Mouse (Mus musculus) adrenal gland, postnatal 4 days (tissue): ENCODE measurements at regions not wholly inside any gene's neighbourhood (a gene's known extent, or its start where the extent isn't known, plus 50 kb on each side); places are given as distances from the start of the nearest gene placed in this dataset.

Experiments
- DNase-seq, 2 experiments: peaks; one replicate each; pipeline ENCODE4 v3.0.0; 2021 to 2022; ENCODE audit warnings: low spot score in 2 of 2, mixed read lengths in 2 of 2

DNA sequence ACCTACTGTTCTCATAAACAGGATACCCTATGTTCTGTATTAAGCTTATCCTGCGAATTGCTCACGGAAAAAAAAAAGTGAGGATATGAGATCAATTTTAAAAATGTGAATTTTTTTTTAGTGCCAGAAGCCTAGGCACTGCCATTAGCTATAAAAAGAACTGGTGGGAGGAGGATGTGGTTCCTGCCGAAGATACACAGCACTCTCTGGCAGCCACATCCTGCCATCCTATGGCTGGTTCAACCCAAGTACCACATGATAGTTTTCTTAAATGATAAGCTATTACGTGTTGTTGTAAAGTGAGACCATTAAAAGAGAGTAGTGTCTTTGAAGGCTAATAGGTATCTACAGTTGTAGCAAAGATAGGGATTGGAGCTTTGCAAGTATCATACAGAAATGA, 58.2 kb upstream of the Ppp3ca start:
- no peak for DNase-seq

GRCm38 (mm10) chr3:136610556-136610924, 59.4 kb upstream of the Ppp3ca start:
- DNase-seq: no peak

DNA sequence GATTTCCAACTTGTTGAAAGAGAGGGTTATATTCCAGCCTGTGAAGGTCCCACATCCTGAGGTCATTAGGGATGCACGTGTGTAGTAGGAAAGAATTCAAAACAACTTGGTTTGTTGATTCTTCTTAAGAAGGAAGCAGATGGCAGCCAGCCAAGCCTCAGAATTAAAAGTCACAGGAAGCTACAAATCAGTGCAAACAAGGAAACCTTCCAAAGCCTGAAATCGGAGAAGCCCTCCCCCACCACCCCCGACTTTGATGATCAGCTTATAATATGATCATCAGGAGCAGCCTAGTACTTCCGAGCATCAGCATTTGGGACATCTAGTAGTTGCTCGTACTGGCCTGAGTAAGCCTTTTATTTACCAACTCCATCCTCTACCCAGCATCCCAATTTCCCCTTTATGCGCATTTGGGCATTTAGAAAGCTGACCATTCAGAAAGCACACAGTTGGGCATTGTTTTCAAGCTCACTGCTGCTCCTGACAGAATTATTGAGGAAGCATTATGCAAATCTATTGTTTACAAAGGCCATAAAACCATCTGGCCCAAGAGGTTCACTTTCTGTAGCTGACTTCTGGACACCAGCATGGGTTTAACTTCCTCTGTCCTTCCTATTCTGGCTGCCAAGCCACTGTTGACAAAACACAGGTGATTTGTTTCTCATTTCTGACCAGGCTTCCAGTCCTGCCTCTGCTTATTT, 59.9 kb upstream of the Ppp3ca start:
- peak in 1 of 2 experiments; percentile 8 for DNase-seq

DNA sequence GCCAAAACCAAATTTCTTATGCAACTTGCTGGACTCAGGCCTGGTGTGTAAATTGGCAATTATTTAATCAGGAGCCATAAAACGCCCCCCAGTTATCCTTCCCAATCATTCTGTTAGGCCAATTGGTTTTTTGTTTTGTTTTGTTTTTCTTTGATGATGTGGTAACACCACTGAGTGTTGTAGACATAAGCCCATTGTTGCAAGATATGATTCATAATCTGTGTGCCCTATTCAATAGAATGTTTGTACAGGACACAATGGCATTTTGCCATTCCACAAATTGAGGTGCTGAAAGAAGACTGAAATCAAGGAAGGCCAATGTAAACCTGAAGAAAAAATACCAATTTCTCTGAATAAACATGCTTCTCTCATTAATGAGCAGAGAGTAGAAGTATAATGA, 68.2 kb upstream of the Ppp3ca start:
- no peak for DNase-seq

DNA sequence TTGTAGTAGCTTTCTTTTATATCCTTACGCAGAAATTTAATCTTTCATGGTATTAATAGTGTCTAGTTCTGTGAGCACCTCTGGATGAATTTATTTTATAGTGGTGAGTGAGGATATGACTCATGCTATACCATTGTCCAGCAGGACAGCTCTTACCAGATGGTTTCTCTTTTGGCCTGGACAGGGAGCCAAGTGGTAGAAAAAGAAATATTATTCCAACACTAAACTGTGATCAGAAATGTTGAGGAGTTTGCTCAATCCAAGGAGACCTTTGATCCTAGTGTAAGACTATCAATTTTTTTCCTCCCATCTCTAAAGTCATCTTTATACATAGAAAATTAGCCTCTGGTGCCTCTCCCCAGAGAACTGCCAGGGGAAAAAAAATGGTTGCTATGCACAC, 86.0 kb upstream of the Ppp3ca start:
- no peak for DNase-seq

- no peak for DNase-seq
Observed at GRCm38 (mm10) chr3:136578016-136578415, 91.9 kb upstream of the Ppp3ca start.

- DNase-seq: no peak
Observed at GRCm38 (mm10) chr3:136570517-136570916, 99.4 kb upstream of the Ppp3ca start.

DNA sequence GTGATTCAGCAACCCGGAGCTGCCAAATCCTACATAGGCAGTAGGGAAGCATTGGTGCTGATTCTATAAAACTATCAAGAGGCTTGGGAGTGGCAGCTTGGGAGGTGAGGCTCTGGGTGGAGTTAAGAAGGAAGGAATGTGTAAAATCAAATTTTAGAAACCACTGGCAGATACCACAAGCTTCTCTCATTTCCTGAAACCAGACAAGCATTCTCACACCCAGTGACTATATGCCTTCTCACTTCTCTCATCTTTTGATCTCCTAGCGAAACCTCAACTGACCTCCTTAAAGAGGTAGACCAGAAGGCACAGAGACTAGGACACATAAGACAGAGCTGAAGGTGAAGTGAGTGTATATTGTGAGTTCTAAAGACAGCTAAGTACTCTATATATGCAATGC, 113.4 kb upstream of the Ppp3ca start:
- no peak for DNase-seq

DNA sequence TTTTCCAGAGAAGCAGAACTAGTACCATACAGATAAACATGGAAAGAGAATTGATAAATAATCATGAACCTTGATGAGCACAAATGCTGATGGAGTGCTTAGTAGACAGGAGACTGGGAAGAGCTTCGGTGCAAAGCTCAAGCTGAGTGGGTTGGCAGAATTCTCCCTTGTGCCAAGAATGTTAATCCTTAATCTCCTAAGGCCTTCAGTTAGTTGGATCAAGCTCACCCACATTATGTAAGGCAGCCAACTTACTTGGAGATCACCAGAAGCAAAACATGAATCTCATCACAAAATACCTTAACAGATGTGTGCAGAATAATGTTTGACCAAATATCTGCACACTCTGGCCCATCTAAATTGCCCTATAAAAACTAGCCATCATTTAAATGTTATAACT, 120.5 kb upstream of the Ppp3ca start:
- DNase-seq: no peak

GRCm38 (mm10) chr3:136531604-136532003, 138.3 kb upstream of the Ppp3ca start:
- no peak for DNase-seq

DNA sequence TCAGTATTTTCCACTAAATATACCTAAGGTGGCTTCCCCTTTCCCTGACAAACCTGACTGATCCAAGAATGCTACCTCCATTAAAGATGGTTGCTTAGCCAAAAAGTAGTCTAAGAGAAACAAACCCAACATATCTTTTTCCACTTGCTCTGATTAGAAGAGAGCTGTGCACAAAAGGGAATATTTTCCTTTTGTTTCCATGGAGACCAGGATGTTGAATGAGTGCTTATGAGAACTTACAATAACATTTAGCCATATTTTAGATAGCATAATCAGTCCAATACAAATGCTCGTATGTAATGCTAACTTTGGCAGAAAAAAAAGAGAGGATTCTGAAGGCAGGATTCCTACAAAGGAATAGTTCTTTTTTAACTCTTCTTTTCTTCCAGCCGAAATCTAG, 161.3 kb upstream of the Ppp3ca start:
- no peak for DNase-seq

- no peak for DNase-seq
Observed at GRCm38 (mm10) chr3:136507070-136507469, 162.9 kb upstream of the Ppp3ca start.

- no peak for DNase-seq
Observed at GRCm38 (mm10) chr3:136494831-136495230, 169.0 kb upstream of the Bank1 start.

GRCm38 (mm10) chr3:136491683-136492082, 165.8 kb upstream of the Bank1 start:
- no peak for DNase-seq

DNA sequence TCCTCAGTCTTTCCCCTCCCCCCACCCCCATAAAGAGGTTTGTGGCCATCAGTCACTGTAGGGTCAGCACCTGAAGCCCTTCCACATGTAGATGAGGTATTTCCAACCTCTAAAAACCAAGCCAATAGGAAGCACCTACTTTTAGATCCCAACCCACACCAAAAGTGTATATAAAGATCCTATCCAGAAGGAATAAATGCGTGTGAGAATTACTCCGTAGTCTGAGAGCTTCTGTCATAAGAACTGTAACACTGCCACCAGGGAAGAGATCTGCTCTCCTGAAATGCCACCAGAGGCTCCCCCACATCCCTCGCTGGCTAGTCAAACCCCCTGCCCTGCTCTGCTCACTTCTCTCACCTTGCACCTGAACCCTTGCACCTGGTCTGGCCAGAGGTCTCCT, 145.8 kb upstream of the Bank1 start:
- no peak for DNase-seq

GRCm38 (mm10) chr3:136462747-136463146, 136.9 kb upstream of the Bank1 start:
- no peak for DNase-seq

DNA sequence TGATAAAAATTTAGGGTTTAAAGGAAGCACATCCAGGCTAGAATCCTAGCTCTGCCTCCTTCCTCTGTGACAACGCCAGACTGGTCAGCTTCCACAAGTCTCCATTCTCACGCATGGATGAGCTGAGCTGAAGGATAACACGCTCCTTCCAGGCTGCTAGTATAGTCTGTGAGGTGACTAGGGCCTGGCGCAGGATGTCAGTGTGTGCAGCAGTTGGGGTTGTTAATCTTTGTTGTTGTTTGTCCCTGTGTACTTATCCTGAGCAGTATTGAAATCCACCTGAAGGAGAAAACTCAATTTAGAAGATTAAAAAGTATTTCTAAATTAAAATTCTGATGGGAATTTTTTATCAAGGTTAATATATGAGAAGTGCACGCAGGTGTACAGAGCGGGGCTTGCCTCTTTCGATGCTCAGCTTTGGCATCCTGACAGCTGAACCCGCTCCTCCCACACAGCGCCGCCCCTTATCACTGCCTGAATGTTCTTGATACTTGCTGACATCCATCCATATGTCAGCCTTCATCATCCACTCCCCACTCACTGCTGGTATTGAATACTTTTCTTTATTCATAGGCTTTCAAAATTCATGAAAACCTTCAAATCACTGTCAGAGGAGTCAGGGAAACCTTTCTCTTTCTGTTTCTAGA, 130.7 kb upstream of the Bank1 start:
- no peak for DNase-seq

DNA sequence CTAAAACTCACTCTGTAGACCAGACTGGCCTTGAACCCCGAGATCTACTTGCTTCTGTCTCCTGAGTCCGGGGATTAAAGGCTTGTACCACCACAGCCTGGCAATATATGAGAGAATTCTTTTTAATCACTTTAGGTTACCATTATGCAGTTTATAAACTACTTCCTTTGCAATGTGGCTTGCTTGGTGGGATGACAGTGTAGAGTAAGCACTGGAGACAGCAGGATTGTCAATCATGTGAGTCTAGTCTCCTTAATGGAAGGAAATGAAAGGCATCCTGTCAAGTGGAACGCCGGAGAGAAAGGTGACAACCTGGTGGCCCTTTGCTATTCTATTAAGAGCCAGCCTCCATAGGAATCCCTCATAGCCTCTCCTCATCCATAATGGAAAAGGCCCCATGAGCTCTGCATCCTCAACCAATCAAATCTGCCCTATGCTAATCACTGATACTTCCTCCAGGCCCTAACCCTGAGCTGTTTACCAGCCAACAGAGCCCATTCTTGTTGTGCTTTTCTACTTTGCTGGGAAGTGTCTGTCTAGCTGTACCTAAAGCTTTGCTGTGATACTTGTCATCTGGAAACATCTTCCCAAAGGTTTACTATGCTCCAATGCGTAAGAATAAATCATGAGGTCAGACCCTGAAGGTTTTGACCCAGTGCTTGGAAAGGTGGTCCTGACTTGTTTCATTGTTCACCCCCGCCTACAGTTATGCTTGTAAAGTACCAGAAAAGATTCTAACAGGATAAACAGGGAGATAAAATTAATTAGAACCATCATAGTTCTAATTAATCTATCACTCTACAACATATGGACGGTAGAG, 130.0 kb upstream of the Bank1 start:
- no peak for DNase-seq

GRCm38 (mm10) chr3:136454967-136455366, 129.1 kb upstream of the Bank1 start:
- DNase-seq: no peak

GRCm38 (mm10) chr3:136450986-136451774, 125.3 kb upstream of the Bank1 start:
- DNase-seq: no peak

- no peak for DNase-seq
Observed at GRCm38 (mm10) chr3:136450361-136450895, 124.6 kb upstream of the Bank1 start.
